ENCODE assay signal across 9 mouse cellular contexts in the genomic region with DNA sequence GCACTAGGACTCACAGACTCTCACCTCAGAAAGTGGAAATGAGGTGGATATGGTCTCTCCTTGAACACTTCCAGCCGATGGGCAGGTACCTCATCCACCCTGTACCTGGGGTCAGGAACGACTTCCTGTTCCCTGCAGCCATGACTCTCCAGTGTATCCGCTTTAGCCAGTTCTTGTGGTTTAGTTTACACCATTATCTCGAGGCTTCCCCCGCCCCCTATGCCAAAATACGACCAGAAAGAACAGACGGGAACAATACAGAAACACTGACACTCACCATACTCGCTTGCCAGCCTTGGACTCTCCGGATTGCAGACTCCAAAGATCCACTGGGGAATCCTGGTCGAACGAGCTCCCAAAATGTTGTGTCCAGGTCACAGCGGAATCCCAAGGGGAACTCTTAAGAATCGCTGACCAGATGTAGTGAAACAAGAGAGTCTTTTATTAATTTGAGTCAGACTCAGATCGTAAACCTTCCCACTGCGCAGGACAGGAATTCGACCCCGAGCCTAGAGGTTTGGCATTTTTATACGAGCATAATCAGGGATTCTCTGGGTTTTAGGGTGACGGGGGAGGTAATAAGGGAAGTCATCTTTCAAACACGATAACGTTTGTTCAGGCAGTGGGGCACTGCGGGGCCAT. TPM values are rescaled to one million over a fixed set of nuclear protein-coding genes. Genes with fewer than 3 reads are reported as not detected.
DNase-seq lines count a peak whose midpoint lies in the region; ATAC-seq and TF ChIP-seq lines count a peak whose summit lies in the region.
"Had no signal": no experiment of that assay in that cellular context is flagged by ENCODE, and none has a peak within 500 bp of the region (broad histone marks: within the 10 kb centered on the region; RNA-seq: fewer than 3 reads in every experiment).

No protein-coding gene starts in this region.

- 0 out of 2 replicates have a peak, but pooled peaks have one; percentile 11 for ATAC-seq in kidney, embryonic 14.5 days (ENCODE audit: low FRiP score, low TSS enrichment)
- no peak for ATAC-seq in heart, embryonic 15.5 days (replicated peaks; ENCODE audit: insufficient number of reproducible peaks, insufficient read depth, low FRiP score, low read depth)

- 20% methylated on average over 22 of the region's 22 CpGs for WGBS in kidney, embryonic 14.5 days
- 11% methylated on average over 22 of the region's 22 CpGs for WGBS in bone marrow, adult 2 months
- 45% methylated on average over 22 of the region's 22 CpGs for WGBS in heart, embryonic 15.5 days

- H3K4me1 ChIP-seq in kidney, embryonic 14.5 days (ENCODE audit: control insufficient read depth, insufficient read depth, low read length) = peaks cover 6% of the 10 kb centered on the region; the same call in 1 of the 2 replicates
- peaks cover 7% of the 10 kb centered on the region; the same call in 1 of the 2 replicates for H3K4me1 ChIP-seq in bone marrow, adult 2 months (ENCODE audit: control insufficient read depth, insufficient read depth, low read length)
- no peaks in the 10 kb centered on the region for H3K4me1 ChIP-seq in heart, embryonic 15.5 days (replicated peaks)
- peaks cover 72% of the 10 kb centered on the region for H3K4me1 ChIP-seq in megakaryocyte, embryonic 14.5 days

- TF ChIP-seq CTCF in bone marrow, adult 2 months (IDR thresholded peaks at IDR 0.05; ENCODE audit: control insufficient read depth, insufficient read depth, low read length) = no peak

- H3K27ac ChIP-seq in kidney, embryonic 14.5 days (ENCODE audit: low read depth, low read length) = no peak overlapping the region
- H3K27ac ChIP-seq in bone marrow, adult 2 months (ENCODE audit: control insufficient read depth, insufficient read depth, low read depth, low read length, poor library complexity) = no peak overlapping the region
- H3K27ac ChIP-seq in heart, embryonic 15.5 days = no peak overlapping the region

- H3K27me3 ChIP-seq in kidney, embryonic 14.5 days (ENCODE audit: control insufficient read depth, insufficient read depth, low read length) = no peaks in the 10 kb centered on the region
- H3K27me3 ChIP-seq in heart, embryonic 15.5 days = 0 out of 2 replicates have a peak, but pooled peaks cover 3% of the 10 kb centered on the region
- H3K27me3 ChIP-seq in megakaryocyte, embryonic 14.5 days (replicated peaks) = no peaks in the 10 kb centered on the region

- peak overlapping the region; percentile 27 for H3K4me3 ChIP-seq in kidney, embryonic 14.5 days (ENCODE audit: low read length)
- H3K4me3 ChIP-seq in bone marrow, adult 2 months (replicated peaks; ENCODE audit: control insufficient read depth, low read depth, low read length) = peak overlapping the region; percentile 70
- peak overlapping the region; percentile 12 for H3K4me3 ChIP-seq in heart, embryonic 15.5 days
- peak overlapping the region; percentile 89 for H3K4me3 ChIP-seq in megakaryocyte, embryonic 14.5 days (replicated peaks)

- H3K4me2 ChIP-seq in kidney, embryonic 14.5 days (replicated peaks; ENCODE audit: low read depth, low read length) = peak overlapping the region; percentile 53
- peak overlapping the region; percentile 48 for H3K4me2 ChIP-seq in heart, embryonic 15.5 days

- no peak for TF ChIP-seq POLR2A in bone marrow, adult 2 months (IDR thresholded peaks at IDR 0.05; ENCODE audit: borderline replicate concordance, control insufficient read depth, low read depth, low read length)

- H3K9ac ChIP-seq in kidney, embryonic 14.5 days (ENCODE audit: low read depth, low read length) = no peak overlapping the region
- H3K9ac ChIP-seq in heart, embryonic 15.5 days = no peak overlapping the region

- no peaks in the 10 kb centered on the region for H3K9me3 ChIP-seq in kidney, embryonic 14.5 days (ENCODE audit: control insufficient read depth, low read length)
- no peaks in the 10 kb centered on the region for H3K9me3 ChIP-seq in heart, embryonic 15.5 days (replicated peaks)
- no peaks in the 10 kb centered on the region for H3K9me3 ChIP-seq in megakaryocyte, embryonic 14.5 days

- H3K36me3 ChIP-seq in kidney, embryonic 14.5 days (ENCODE audit: control insufficient read depth, insufficient read depth, low read length) = no peaks in the 10 kb centered on the region
- no peaks in the 10 kb centered on the region for H3K36me3 ChIP-seq in heart, embryonic 15.5 days
- H3K36me3 ChIP-seq in megakaryocyte, embryonic 14.5 days (replicated peaks; ENCODE audit: low read length) = no peaks in the 10 kb centered on the region

- no peak for DNase-seq in kidney, postnatal 14 days
- DNase-seq in gastrocnemius, postnatal 4 days (ENCODE audit: low spot score in 2 of 2) = no peak
- DNase-seq in cerebellum, postnatal 36 days = no peak
- no peak for DNase-seq in layer of hippocampus, adult 8-10 months (ENCODE audit: low spot score in 2 of 2)
- DNase-seq: gastrocnemius, postnatal 36 days had no signal

RNA-seq across cellular contexts. Expression of gene Slc16a10, which starts 49.4 kb away (rescaled TPM):
- 4.2 and 9.2 TPM in 2 replicates for polyA plus RNA-seq in kidney, embryonic 14.5 days (2014; fragmentation: Nextera tagmentation; extraction: Ambion mirVana)
- 24.6 and 48.9 TPM in 2 replicates for polyA plus RNA-seq in bone marrow, adult 2 months (2011; ENCODE audit: insufficient read depth, insufficient read length, low replicate concordance, missing spikeins)
- polyA plus RNA-seq in heart, embryonic 15.5 days (2015; fragmentation: Nextera tagmentation; extraction: Ambion mirVana) = 14.8 and 20.8 TPM in 2 replicates
- polyA plus RNA-seq in megakaryocyte, embryonic 14.5 days (2012; ENCODE audit: insufficient read depth, low replicate concordance) = 7.0 and 10.9 TPM in 2 replicates
- 10 to 100 TPM; 19.4 to 20.4 TPM for total RNA-seq in gastrocnemius, postnatal 4 days (2021)
- total RNA-seq in layer of hippocampus, adult 8-10 months (2022) = 1 to 10 TPM; 3.9 to 5.0 (median 4.3) TPM

RNA-seq across cellular contexts. Expression of gene Rpf2, which starts 55.4 kb away (rescaled TPM):
- polyA plus RNA-seq in kidney, embryonic 14.5 days (2014; fragmentation: Nextera tagmentation; extraction: Ambion mirVana) = 82.7 and 98.1 TPM in 2 replicates
- polyA plus RNA-seq in bone marrow, adult 2 months (2011; ENCODE audit: insufficient read depth, insufficient read length, low replicate concordance, missing spikeins) = 35.0 and 54.0 TPM in 2 replicates
- 35.5 and 36.4 TPM in 2 replicates for polyA plus RNA-seq in heart, embryonic 15.5 days (2015; fragmentation: Nextera tagmentation; extraction: Ambion mirVana)
- polyA plus RNA-seq in megakaryocyte, embryonic 14.5 days (2012; ENCODE audit: insufficient read depth, low replicate concordance) = 1.3 TPM in 1 of 2 replicates, not detected in the other
- total RNA-seq in gastrocnemius, postnatal 4 days (2021) = 10 to 100 TPM; 15.2 to 17.1 TPM
- total RNA-seq in layer of hippocampus, adult 8-10 months (2022) = 10 to 100 TPM; 16.2 to 23.9 (median 22.2) TPM

Comparison
In these comparisons a context has a peak if more than half of its experiments do, and no peak if none do; other contexts are left out.
1. H3K4me3 ChIP-seq: peak in every context shown above with its lines; median percentile 89 in megakaryocyte, embryonic 14.5 days; 70 in bone marrow, adult 2 months; 27 in kidney, embryonic 14.5 days; 12 in heart, embryonic 15.5 days.
2. RNA of gene Rpf2, which starts 55.4 kb away (polyA plus RNA-seq): 82.7 to 98.1 TPM in kidney, embryonic 14.5 days, 35.0 to 54.0 TPM in bone marrow, adult 2 months and 35.5 to 36.4 TPM in heart, embryonic 15.5 days; 1.3 TPM in megakaryocyte, embryonic 14.5 days; every median in the first group is over 10 times any median in the second.